Mouse (Mus musculus): ENCODE data around the gene Gtdc1.

DNA sequence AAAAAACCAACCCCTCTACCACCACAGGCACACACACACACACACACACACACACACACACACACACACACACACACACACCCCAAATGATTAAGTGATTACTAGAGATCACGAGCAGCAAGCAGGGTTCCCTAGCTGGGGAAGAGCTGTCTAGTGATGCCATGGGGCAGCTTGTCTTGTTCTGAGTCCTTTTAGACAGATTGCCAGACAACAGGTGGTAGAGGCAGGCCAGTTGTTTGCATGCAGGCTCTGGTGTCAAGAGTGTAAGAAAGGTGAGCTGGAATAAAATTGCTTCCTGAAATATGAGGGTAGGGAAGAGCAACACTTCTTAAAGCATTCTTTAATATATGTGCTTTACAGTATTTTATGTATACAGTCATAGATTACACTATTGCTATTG, 333.2 kb downstream of the Gtdc1 start:
- TF ChIP-seq E2F4 (IDR thresholded peaks at IDR 0.05; ENCODE audit: insufficient read depth): no peak
- TF ChIP-seq TCF3 (IDR thresholded peaks at IDR 0.05; ENCODE audit: insufficient read length, low read depth): no peak
- TF ChIP-seq POLR2A (IDR thresholded peaks at IDR 0.05; ENCODE audit: insufficient read length, low read depth): no peak
- no peak for TF ChIP-seq REST (IDR thresholded peaks at IDR 0.05; ENCODE audit: insufficient read depth, insufficient read length)
- no peak for TF ChIP-seq USF1 (IDR thresholded peaks at IDR 0.05; ENCODE audit: low read depth)
- no peak for TF ChIP-seq MYOG (IDR thresholded peaks at IDR 0.05; ENCODE audit: control insufficient read depth in 1 of 3, insufficient read depth in 1 of 3, insufficient read length in 2 of 3, low read depth in 2 of 3)
- TF ChIP-seq MAX (IDR thresholded peaks at IDR 0.05; ENCODE audit: low read depth): no peak
- no peak for TF ChIP-seq TCF12 (IDR thresholded peaks at IDR 0.05; ENCODE audit: insufficient read depth, poor library complexity, severe bottlenecking)
